Mouse (Mus musculus): Measurements from ENCODE around the gene Fam136a.

GRCm38 (mm10) chr6:86370093-86370713 lies 4.8 kb downstream of the Fam136a start:
- TF ChIP-seq CTCF (IDR thresholded peaks at IDR 0.05; ENCODE audit: low read depth) (peak; percentile 64), EP300 (IDR thresholded peaks at IDR 0.05; ENCODE audit: low read depth) (no peak)

All from liver, postnatal 0 days (tissue).